Mouse (Mus musculus) MEL (cell line): Measurements from ENCODE around the gene Slc7a6os. TPM values are rescaled to one million over a fixed set of nuclear protein-coding genes. Genes with fewer than 3 reads are reported as not detected.

Experiments used
- DNase-seq: peaks from one replicate; pipeline ENCODE4 v3.0.0; 2011; ENCODE audit warnings: low read depth, low spot score
- H3K27ac ChIP-seq: 2 replicates; pipeline ENCODE4 v1.5.1; 2012; ENCODE audit warnings: low read depth, mild to moderate bottlenecking, control low read depth, low read length, moderate library complexity; ENCODE audit not compliant: control insufficient read depth
- H3K27me3 ChIP-seq, 2 experiments: fragments of 150-350 bp in 1 of 2; sonication (generic) in 1 of 2; 2 replicates each; pipeline ENCODE4 v1.6.1; 2012; ENCODE audit warnings: low read length in 2 of 2, mild to moderate bottlenecking in 2 of 2, improper control_type of control experiment in 1 of 2, moderate library complexity in 1 of 2; ENCODE audit not compliant: insufficient read depth in 2 of 2, control insufficient read depth in 1 of 2
- H3K36me3 ChIP-seq, 2 experiments: 2 replicates each; pipeline ENCODE4 v1.6.1; 2012 to 2014; ENCODE audit warnings: low read length in 2 of 2, improper control_type of control experiment in 1 of 2, inconsistent platforms in 1 of 2, mild to moderate bottlenecking in 1 of 2; ENCODE audit not compliant: insufficient read depth in 2 of 2, control insufficient read depth in 1 of 2
- H3K4me1 ChIP-seq, 2 experiments: fragments of 150-350 bp in 1 of 2; sonication (generic) in 1 of 2; 2 replicates each; pipeline ENCODE4 v1.6.1; 2012; ENCODE audit warnings: low read length in 2 of 2, improper control_type of control experiment in 1 of 2, mild to moderate bottlenecking in 1 of 2; ENCODE audit not compliant: insufficient read depth in 2 of 2, control insufficient read depth in 1 of 2
- H3K4me3 ChIP-seq, 2 experiments: fragments of 150-350 bp in 1 of 2; sonication (generic) in 1 of 2; 2 replicates each; pipeline ENCODE4 v1.5.1; 2012; ENCODE audit warnings: low read depth in 2 of 2, low read length in 2 of 2, mild to moderate bottlenecking in 2 of 2, moderate library complexity in 2 of 2, control low read depth in 1 of 2, improper control_type of control experiment in 1 of 2; ENCODE audit not compliant: control insufficient read depth in 1 of 2, insufficient read depth in 1 of 2
- H3K79me2 ChIP-seq: 2 replicates; pipeline ENCODE4 v1.6.1; 2012; ENCODE audit warnings: mild to moderate bottlenecking, low read length, moderate library complexity; ENCODE audit not compliant: control insufficient read depth, poor library complexity, insufficient read depth
- H3K9ac ChIP-seq: 2 replicates; pipeline ENCODE4 v1.6.1; 2012; ENCODE audit warnings: low read depth, mild to moderate bottlenecking, control low read depth, low read length, moderate library complexity; ENCODE audit not compliant: control insufficient read depth, poor library complexity, severe bottlenecking
- H3K9me3 ChIP-seq: fragments of 150-350 bp; sonication (generic); replicated peaks from 2 replicates; pipeline ENCODE4 v1.6.1; 2012; ENCODE audit warnings: mild to moderate bottlenecking, low read length, improper control_type of control experiment, moderate library complexity; ENCODE audit not compliant: insufficient read depth
- BHLHE40 ChIP-seq: IDR thresholded peaks from 2 replicates; pipeline ENCODE4 v1.6.1; 2012; ENCODE audit warnings: low read depth, mild to moderate bottlenecking, inconsistent platforms, low read length, improper control_type of control experiment, borderline replicate concordance
- CHD1 ChIP-seq: IDR thresholded peaks from 2 replicates; pipeline ENCODE4 v1.6.1; 2012; ENCODE audit warnings: low read depth, mild to moderate bottlenecking, inconsistent platforms, low read length, improper control_type of control experiment
- CTCF ChIP-seq, 3 experiments: IDR thresholded peaks in 2 of 3; conservative IDR thresholded peaks in 1 of 3; 2 replicates each; pipeline ENCODE4 v1.5.1; 2011 to 2012; ENCODE audit warnings: low read length in 3 of 3, low read depth in 2 of 3, mild to moderate bottlenecking in 2 of 3, improper control_type of control experiment in 1 of 3, inconsistent platforms in 1 of 3, mixed read lengths in 1 of 3, moderate library complexity in 1 of 3; ENCODE audit not compliant: control insufficient read depth in 1 of 3, insufficient read depth in 1 of 3, poor library complexity in 1 of 3, severe bottlenecking in 1 of 3
- E2F4 ChIP-seq: IDR thresholded peaks from 2 replicates; pipeline ENCODE4 v1.6.1; 2011; ENCODE audit warnings: low read depth, low read length, improper control_type of control experiment, borderline replicate concordance
- ELF1 ChIP-seq: IDR thresholded peaks from 2 replicates; pipeline ENCODE4 v1.6.1; 2014; ENCODE audit warnings: low read depth, mild to moderate bottlenecking, inconsistent platforms, low read length, improper control_type of control experiment, moderate library complexity
- EP300 ChIP-seq, 2 experiments: IDR thresholded peaks; 2 replicates each; pipeline ENCODE4 v1.6.1; 2011; ENCODE audit warnings: improper control_type of control experiment in 2 of 2, low read length in 2 of 2, low read depth in 1 of 2, mild to moderate bottlenecking in 1 of 2
- ETS1 ChIP-seq: IDR thresholded peaks from 2 replicates; pipeline ENCODE4 v1.6.1; 2012; ENCODE audit warnings: low read depth, mild to moderate bottlenecking, inconsistent platforms, low read length, improper control_type of control experiment, moderate library complexity
- JUND ChIP-seq: IDR thresholded peaks from 2 replicates; pipeline ENCODE4 v1.6.1; 2011; ENCODE audit warnings: low read depth, mild to moderate bottlenecking, improper control_type of control experiment, low read length
- KAT2A ChIP-seq: conservative IDR thresholded peaks from 2 replicates; pipeline ENCODE4 v1.6.1; 2012; ENCODE audit warnings: low read depth, low read length, improper control_type of control experiment, inconsistent platforms
- MAX ChIP-seq: IDR thresholded peaks from 2 replicates; pipeline ENCODE4 v1.6.1; 2011; ENCODE audit warnings: low read length, improper control_type of control experiment
- MAZ ChIP-seq: IDR thresholded peaks from 2 replicates; pipeline ENCODE4 v1.6.1; 2012; ENCODE audit warnings: low read depth, mild to moderate bottlenecking, inconsistent platforms, low read length, improper control_type of control experiment
- MEF2A ChIP-seq: IDR thresholded peaks from 2 replicates; pipeline ENCODE4 v1.6.1; 2014; ENCODE audit warnings: low read depth, mild to moderate bottlenecking, inconsistent platforms, low read length, improper control_type of control experiment; ENCODE audit not compliant: poor library complexity, insufficient replicate concordance, severe bottlenecking; ENCODE audit errors: extremely low read depth
- MXI1 ChIP-seq: IDR thresholded peaks from 2 replicates; pipeline ENCODE4 v1.6.1; 2011; ENCODE audit warnings: mild to moderate bottlenecking, low read depth, low read length, improper control_type of control experiment
- MYB ChIP-seq: IDR thresholded peaks from 2 replicates; pipeline ENCODE4 v1.6.1; 2011; ENCODE audit warnings: mild to moderate bottlenecking, low read depth, low read length, improper control_type of control experiment
- MYC ChIP-seq: IDR thresholded peaks from 2 replicates; pipeline ENCODE4 v1.6.1; 2011; ENCODE audit warnings: low read depth, mild to moderate bottlenecking, low read length, improper control_type of control experiment, moderate library complexity
- NRF1 ChIP-seq: IDR thresholded peaks from 2 replicates; pipeline ENCODE4 v1.6.1; 2014; ENCODE audit warnings: low read depth, mild to moderate bottlenecking, inconsistent platforms, low read length, improper control_type of control experiment, moderate library complexity; ENCODE audit not compliant: poor library complexity, insufficient read depth, severe bottlenecking
- POLR2AphosphoS2 ChIP-seq: IDR thresholded peaks from 2 replicates; pipeline ENCODE4 v1.6.1; 2011; ENCODE audit warnings: low read length, improper control_type of control experiment
- SIN3A ChIP-seq: IDR thresholded peaks from 2 replicates; pipeline ENCODE4 v1.6.1; 2012; ENCODE audit warnings: low read length, improper control_type of control experiment, inconsistent platforms
- SMC3 ChIP-seq: IDR thresholded peaks from 2 replicates; pipeline ENCODE4 v1.6.1; 2011; ENCODE audit warnings: low read depth, low read length, improper control_type of control experiment
- TAL1 ChIP-seq: IDR thresholded peaks from 2 replicates; pipeline ENCODE4 v1.6.1; 2012; ENCODE audit warnings: mild to moderate bottlenecking, inconsistent platforms, low read length, moderate library complexity, mixed read lengths
- TBP ChIP-seq: IDR thresholded peaks from 2 replicates; pipeline ENCODE4 v1.8.0; 2011; ENCODE audit warnings: low read depth, low read length, improper control_type of control experiment
- TCF12 ChIP-seq: IDR thresholded peaks from 2 replicates; pipeline ENCODE4 v1.6.1; 2014; ENCODE audit warnings: low read depth, mild to moderate bottlenecking, inconsistent platforms, low read length, improper control_type of control experiment, moderate library complexity
- ZC3H11A ChIP-seq: IDR thresholded peaks from 2 replicates; pipeline ENCODE4 v1.6.1; 2012; ENCODE audit warnings: low read depth, mild to moderate bottlenecking, inconsistent platforms, low read length, improper control_type of control experiment
- ZKSCAN1 ChIP-seq: IDR thresholded peaks from 2 replicates; pipeline ENCODE4 v1.6.1; 2012; ENCODE audit warnings: low read depth, mild to moderate bottlenecking, inconsistent platforms, low read length, improper control_type of control experiment, moderate library complexity
- ZMIZ1 ChIP-seq: IDR thresholded peaks from 2 replicates; pipeline ENCODE4 v1.6.1; 2012; ENCODE audit warnings: low read depth, mild to moderate bottlenecking, inconsistent platforms, low read length, improper control_type of control experiment, moderate library complexity
- ZNF384 ChIP-seq: IDR thresholded peaks from 2 replicates; pipeline ENCODE4 v1.6.1; 2012; ENCODE audit warnings: low read depth, mild to moderate bottlenecking, inconsistent platforms, low read length, improper control_type of control experiment
- polyA plus RNA-seq, 2 experiments: library from polyadenylated mRNA; stranded (reverse) in 1 of 2; unstranded in 1 of 2; fragments of >175 nt in 1 of 2; fragments of >200 nt in 1 of 2; gene quantifications; 2 replicates each; pipeline versions ENCODE4 v1.2.1 to v1.2.4; 2012; ENCODE audit warnings: low replicate concordance in 2 of 2, low read depth in 1 of 2; ENCODE audit not compliant: insufficient read length in 2 of 2, insufficient read depth in 1 of 2, missing spikeins in 1 of 2
- total RNA-seq: library from RNA; depleted of rRNA; stranded (reverse); fragments of 300-350 nt; gene quantifications from 2 replicates; pipeline ENCODE4 v1.2.3, GENCODE M21; 2012

Slc7a6os gene
- total and polyA plus RNA-seq, 3 experiments, result 52.0 to 53.6 TPM; not detected in 1

GRCm38 (mm10) chr8:106159876-106160275 lies 50.9 kb downstream of the Slc7a6os start:
- H3K9ac ChIP-seq, result no peak overlapping the region
- H3K9me3 ChIP-seq, result no peaks in the 10 kb centered on the region
- no peaks in the 10 kb centered on the region for H3K79me2 ChIP-seq
- no peaks in the 10 kb centered on the region for H3K27me3 ChIP-seq
- TF ChIP-seq EP300 (IDR thresholded peaks at IDR 0.05; ENCODE audit: low read depth in 1 of 2, low read length in 2 of 2), result no peak
- TF ChIP-seq ETS1, result no peak
- no peak for TF ChIP-seq MEF2A
- no peak for TF ChIP-seq CTCF (IDR thresholded peaks at IDR 0.05 in 2 of 3, conservative IDR thresholded peaks at IDR 0.05 in 1 of 3; ENCODE audit: control insufficient read depth in 1 of 3, insufficient read depth in 1 of 3, low read depth in 2 of 3, low read length in 3 of 3, poor library complexity in 1 of 3, severe bottlenecking in 1 of 3)
- no peak for TF ChIP-seq CHD1
- no peak for TF ChIP-seq TAL1
- no peak for TF ChIP-seq JUND
- no peak for TF ChIP-seq NRF1
- TF ChIP-seq MYB, result no peak
- no peak for TF ChIP-seq TBP
- TF ChIP-seq TCF12, result no peak
- no peak for TF ChIP-seq SMC3
- no peak for TF ChIP-seq ZKSCAN1
- TF ChIP-seq ZMIZ1, result no peak
- TF ChIP-seq E2F4, result no peak
- TF ChIP-seq MYC, result no peak
- no peak for TF ChIP-seq MAZ
- TF ChIP-seq MAX, result no peak
- no peak for TF ChIP-seq MXI1
- no peak for DNase-seq
- H3K4me3 ChIP-seq, result no peak overlapping the region
- no peak overlapping the region for H3K27ac ChIP-seq
- peaks cover 0 to 10% of the 10 kb centered on the region in 2 experiments; a peak in 2 of 4 replicates for H3K36me3 ChIP-seq
- peaks cover 0 to 10% of the 10 kb centered on the region in 2 experiments; a peak in 2 of 4 replicates for H3K4me1 ChIP-seq

GRCm38 (mm10) chr8:106158381-106158780 lies 52.4 kb downstream of the Slc7a6os start:
- TF ChIP-seq JUND (no peak), BHLHE40 (no peak), KAT2A (no peak), ELF1 (no peak), ZKSCAN1 (no peak), SMC3 (no peak), NRF1 (no peak), MEF2A (no peak), CHD1 (no peak), ZC3H11A (no peak), TCF12 (no peak), POLR2AphosphoS2 (no peak), ZNF384 (no peak), ETS1 (no peak), CTCF (IDR thresholded peaks at IDR 0.05 in 2 of 3, conservative IDR thresholded peaks at IDR 0.05 in 1 of 3; ENCODE audit: control insufficient read depth in 1 of 3, insufficient read depth in 1 of 3, low read depth in 2 of 3, low read length in 3 of 3, poor library complexity in 1 of 3, severe bottlenecking in 1 of 3) (no peak), MYC (no peak), SIN3A (no peak), MAX (no peak), EP300 (IDR thresholded peaks at IDR 0.05; ENCODE audit: low read depth in 1 of 2, low read length in 2 of 2) (no peak), MAZ (no peak)
- TF ChIP-seq, all 39 proteins: peak for 0
- Histone ChIP-seq H3K4me1 (peaks cover 0 to 11% of the 10 kb centered on the region in 2 experiments; a peak in 2 of 4 replicates), H3K4me3 (no peak overlapping the region), H3K27ac (no peak overlapping the region), H3K27me3 (no peaks in the 10 kb centered on the region), H3K9me3 (no peaks in the 10 kb centered on the region), H3K79me2 (no peaks in the 10 kb centered on the region), H3K9ac (no peak overlapping the region), H3K36me3 (peaks cover 0 to 10% of the 10 kb centered on the region in 2 experiments; a peak in 2 of 4 replicates)
- DNase-seq, result no peak
